Mouse (Mus musculus): ENCODE measurements at regions not wholly inside any gene's neighbourhood (a gene's known extent, or its start where the extent isn't known, plus 50 kb on each side); places are given as distances from the start of the nearest gene placed in this dataset.

DNA sequence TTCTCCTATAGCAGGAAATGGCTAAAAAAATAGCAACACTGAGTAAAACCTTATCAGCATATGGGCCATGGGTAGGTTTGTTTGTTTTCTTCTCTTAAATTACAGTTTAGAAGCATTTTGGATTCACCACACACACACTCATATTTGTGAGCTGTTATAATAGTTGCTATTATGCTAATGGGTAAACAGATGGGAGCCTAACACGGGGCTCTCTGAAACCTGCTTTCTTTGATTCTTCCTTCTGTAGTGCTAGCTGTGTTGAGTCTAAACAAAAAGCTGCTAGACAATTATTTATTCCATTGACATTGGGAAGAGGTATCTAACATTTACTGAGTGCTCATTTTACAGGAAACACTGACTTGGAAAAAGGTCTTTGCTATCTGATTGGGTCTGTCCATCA lies 356.7 kb upstream of the Dcn start:
- DNase-seq = no peak
- Histone ChIP-seq H3K27ac (ENCODE audit: insufficient read depth, low read length) (no peak overlapping the region), H3K27me3 (ENCODE audit: control insufficient read depth, insufficient read depth, low read length) (no peaks in the 10 kb centered on the region), H3K4me3 (replicated peaks; ENCODE audit: insufficient read depth, low read depth, low read length) (no peak overlapping the region), H3K4me1 (ENCODE audit: control insufficient read depth, insufficient read depth, low read length) (no peaks in the 10 kb centered on the region)
- TF ChIP-seq CTCF (IDR thresholded peaks at IDR 0.05; ENCODE audit: borderline replicate concordance, insufficient read depth, low read depth, low read length) = no peak
- TF ChIP-seq POLR2A (IDR thresholded peaks at IDR 0.05; ENCODE audit: borderline replicate concordance, insufficient read depth, low read length) = no peak
- 32% methylated on average over 1 of the region's 1 CpGs for WGBS

DNA sequence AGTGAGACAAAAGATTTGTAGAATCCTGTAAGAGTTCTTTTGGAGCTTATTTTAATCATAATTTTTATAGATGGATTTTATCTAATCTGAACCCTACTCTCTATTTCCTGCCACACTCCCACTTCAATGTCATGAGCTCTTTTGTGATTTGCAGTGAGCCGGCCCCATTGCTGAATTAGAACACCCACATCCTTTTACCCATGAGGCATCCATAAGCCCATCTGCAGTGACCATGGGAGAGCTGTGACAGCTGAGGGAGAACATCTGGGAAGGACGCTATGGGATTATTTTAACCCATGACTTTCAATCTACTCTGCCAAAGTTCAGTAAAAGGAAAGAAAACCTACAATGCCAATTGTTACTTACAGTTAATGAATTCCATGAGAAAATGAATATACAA lies 337.8 kb upstream of the Dcn start:
- Histone ChIP-seq H3K27me3 (ENCODE audit: control insufficient read depth, insufficient read depth, low read length) (no peaks in the 10 kb centered on the region), H3K4me3 (replicated peaks; ENCODE audit: insufficient read depth, low read depth, low read length) (no peak overlapping the region), H3K4me1 (ENCODE audit: control insufficient read depth, insufficient read depth, low read length) (no peaks in the 10 kb centered on the region), H3K27ac (ENCODE audit: insufficient read depth, low read length) (no peak overlapping the region)
- no peak for DNase-seq
- WGBS = 77% methylated on average over 2 of the region's 2 CpGs
- TF ChIP-seq CTCF (IDR thresholded peaks at IDR 0.05; ENCODE audit: borderline replicate concordance, insufficient read depth, low read depth, low read length) = no peak
- TF ChIP-seq POLR2A (IDR thresholded peaks at IDR 0.05; ENCODE audit: borderline replicate concordance, insufficient read depth, low read length) = no peak

DNA sequence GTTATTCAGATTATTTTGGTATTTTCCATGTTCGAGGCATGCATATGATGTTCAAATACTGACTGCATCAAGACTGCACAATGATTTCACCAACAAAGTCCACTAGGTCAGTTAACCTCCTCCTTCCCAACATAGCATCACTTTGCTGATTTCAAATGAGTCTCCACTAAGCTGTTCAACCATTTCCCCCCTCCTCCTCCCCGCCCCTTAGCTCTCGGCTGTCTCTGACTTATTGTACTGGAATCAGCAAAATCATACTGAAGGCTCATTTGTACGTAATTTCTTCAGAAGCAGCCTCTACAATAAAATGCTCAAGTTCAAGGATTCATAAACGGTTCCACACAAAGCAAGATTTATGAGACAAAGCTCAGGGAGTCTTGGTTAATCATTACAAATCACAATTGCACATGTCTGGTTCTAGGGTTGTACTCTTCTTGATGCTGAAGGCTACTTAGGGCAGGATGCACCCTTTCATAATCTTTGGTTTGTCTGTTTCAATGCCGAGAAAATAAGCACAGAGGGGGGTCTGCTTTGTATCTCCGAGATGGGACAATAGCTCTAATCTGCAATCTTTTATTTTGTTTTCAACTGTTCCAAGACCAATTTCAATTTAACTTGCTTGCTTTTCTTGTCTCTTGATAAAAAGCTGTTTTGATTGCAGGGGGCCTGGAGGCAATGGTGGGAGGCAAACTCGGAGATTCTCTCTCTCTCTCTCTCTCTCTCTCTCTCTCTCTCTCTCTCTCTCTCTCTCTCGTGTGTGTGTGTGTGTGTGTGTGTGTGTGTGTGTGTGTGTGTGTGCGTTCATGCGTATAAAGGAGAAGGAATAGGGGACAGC lies 320.6 kb upstream of the Dcn start:
- WGBS = 22% methylated on average over 11 of the region's 11 CpGs
- peak in 1 of 2 experiments; percentile 59 for DNase-seq
- H3K27ac ChIP-seq (ENCODE audit: insufficient read depth, low read length) = peak overlapping the region; percentile 97
- TF ChIP-seq POLR2A (IDR thresholded peaks at IDR 0.05; ENCODE audit: borderline replicate concordance, insufficient read depth, low read length) (no peak), CTCF (IDR thresholded peaks at IDR 0.05; ENCODE audit: borderline replicate concordance, insufficient read depth, low read depth, low read length) (no peak)
- H3K4me1 ChIP-seq (ENCODE audit: control insufficient read depth, insufficient read depth, low read length) = peaks cover 20% of the 10 kb centered on the region; the same call in 1 of the 2 replicates
- H3K27me3 ChIP-seq (ENCODE audit: control insufficient read depth, insufficient read depth, low read length) = no peaks in the 10 kb centered on the region
- no peak overlapping the region for H3K4me3 ChIP-seq (replicated peaks; ENCODE audit: insufficient read depth, low read depth, low read length)

DNA sequence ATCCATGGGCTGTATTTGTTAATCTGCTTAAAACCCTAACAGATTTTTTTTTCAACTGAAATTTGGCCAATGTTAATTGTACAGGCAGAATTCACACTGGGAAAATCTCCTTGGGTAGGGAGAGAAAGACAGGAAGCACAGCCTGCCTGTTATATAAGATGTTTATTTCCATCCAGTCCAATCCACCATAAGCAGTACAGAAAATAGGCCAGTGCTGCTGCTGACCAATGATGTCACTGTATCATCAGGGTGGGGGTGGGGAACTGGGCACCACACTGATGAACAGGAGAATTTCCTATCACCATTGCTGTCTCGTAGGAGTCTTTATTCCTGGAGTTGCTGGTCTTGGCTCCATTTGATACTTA lies 320.0 kb upstream of the Dcn start:
- WGBS = 0% methylated on average over 1 of the region's 1 CpGs

DNA sequence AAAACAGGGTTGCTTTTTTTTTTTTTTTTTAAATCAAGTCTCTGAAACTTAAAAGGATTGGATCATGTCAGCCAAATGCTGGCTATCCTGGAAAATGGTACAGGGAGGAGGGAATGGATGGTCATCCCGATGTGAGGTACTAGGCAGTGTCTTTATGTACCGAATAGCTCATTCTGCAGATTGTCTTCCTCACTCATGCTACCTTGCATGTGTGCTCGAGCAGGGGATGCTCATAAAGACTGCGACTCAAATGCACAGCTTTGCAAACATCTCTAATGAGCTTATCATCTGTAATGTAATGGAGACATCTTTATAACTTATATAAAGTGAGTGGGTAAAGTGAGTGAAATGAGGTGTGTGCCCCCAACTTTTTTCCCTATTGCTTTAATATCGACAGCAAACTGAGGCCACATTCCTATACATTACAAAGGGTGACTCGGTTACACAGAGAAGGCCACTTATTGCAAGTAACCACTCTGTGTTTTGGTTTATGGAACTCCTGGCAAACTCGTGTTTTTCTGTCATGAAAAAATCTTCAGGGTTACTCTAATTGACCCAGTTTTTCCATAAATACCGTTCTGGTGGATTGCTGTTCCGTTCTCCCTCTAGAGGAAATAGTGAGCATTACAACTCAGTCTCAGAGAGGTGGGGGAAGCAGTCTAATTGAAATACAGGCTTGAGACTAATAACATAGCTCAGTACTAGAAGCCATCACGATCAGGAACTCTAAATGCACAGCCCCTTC lies 319.4 kb upstream of the Dcn start:
- Histone ChIP-seq H3K4me3 (replicated peaks; ENCODE audit: insufficient read depth, low read depth, low read length) (no peak overlapping the region), H3K27ac (ENCODE audit: insufficient read depth, low read length) (peak overlapping the region; percentile 98), H3K4me1 (ENCODE audit: control insufficient read depth, insufficient read depth, low read length) (peaks cover 20% of the 10 kb centered on the region; the same call in 1 of the 2 replicates), H3K27me3 (ENCODE audit: control insufficient read depth, insufficient read depth, low read length) (no peaks in the 10 kb centered on the region)
- TF ChIP-seq POLR2A (IDR thresholded peaks at IDR 0.05; ENCODE audit: borderline replicate concordance, insufficient read depth, low read length) (no peak), CTCF (IDR thresholded peaks at IDR 0.05; ENCODE audit: borderline replicate concordance, insufficient read depth, low read depth, low read length) (peak; percentile 31; the same call in 1 of the 2 replicates)
- WGBS = 19% methylated on average over 10 of the region's 10 CpGs
- peak; percentile 58 to 87 for DNase-seq

More for the DNA sequence above, 320.0 kb upstream of the Dcn start:
- no peak overlapping the region for H3K4me3 ChIP-seq (replicated peaks; ENCODE audit: insufficient read depth, low read depth, low read length)
- peak in 1 of 2 experiments; percentile 94 for DNase-seq
- peaks cover 20% of the 10 kb centered on the region; the same call in 1 of the 2 replicates for H3K4me1 ChIP-seq (ENCODE audit: control insufficient read depth, insufficient read depth, low read length)
- no peaks in the 10 kb centered on the region for H3K27me3 ChIP-seq (ENCODE audit: control insufficient read depth, insufficient read depth, low read length)
- H3K27ac ChIP-seq (ENCODE audit: insufficient read depth, low read length) = peak overlapping the region; percentile 98
- TF ChIP-seq POLR2A (IDR thresholded peaks at IDR 0.05; ENCODE audit: borderline replicate concordance, insufficient read depth, low read length) (peak; percentile 26; the same call in 1 of the 2 replicates), CTCF (IDR thresholded peaks at IDR 0.05; ENCODE audit: borderline replicate concordance, insufficient read depth, low read depth, low read length) (no peak)

GRCm38 (mm10) chr10:97160892-97161291 lies 318.5 kb upstream of the Dcn start:
- H3K27ac ChIP-seq (ENCODE audit: insufficient read depth, low read length) = peak overlapping the region; percentile 84
- no peak overlapping the region for H3K4me3 ChIP-seq (replicated peaks; ENCODE audit: insufficient read depth, low read depth, low read length)
- H3K27me3 ChIP-seq (ENCODE audit: control insufficient read depth, insufficient read depth, low read length) = no peaks in the 10 kb centered on the region
- peak; percentile 43 to 53 for DNase-seq
- TF ChIP-seq CTCF (IDR thresholded peaks at IDR 0.05; ENCODE audit: borderline replicate concordance, insufficient read depth, low read depth, low read length) = no peak
- TF ChIP-seq POLR2A (IDR thresholded peaks at IDR 0.05; ENCODE audit: borderline replicate concordance, insufficient read depth, low read length) = no peak
- WGBS = 5% methylated on average over 2 of the region's 2 CpGs
- peaks cover 20% of the 10 kb centered on the region; the same call in 1 of the 2 replicates for H3K4me1 ChIP-seq (ENCODE audit: control insufficient read depth, insufficient read depth, low read length)

DNA sequence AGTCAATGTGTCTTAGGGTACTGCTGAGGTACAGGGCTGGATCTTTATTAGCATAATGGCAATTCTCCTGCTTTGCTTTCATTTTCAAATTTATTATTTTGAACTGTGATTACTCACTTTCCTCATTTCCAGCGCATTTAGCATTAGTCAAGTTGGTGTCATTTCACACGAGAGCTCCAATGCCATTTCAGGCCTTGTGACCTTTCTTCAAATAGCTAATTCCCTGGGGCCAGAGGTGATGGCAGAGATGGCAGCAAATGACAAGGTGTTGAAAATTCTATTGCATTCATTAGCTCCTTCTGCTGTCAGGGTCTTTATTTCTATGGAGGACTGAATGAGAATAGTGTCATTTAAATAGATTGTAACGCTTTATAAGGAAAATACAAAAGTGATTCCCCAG lies 300.9 kb upstream of the Dcn start:
- H3K27ac ChIP-seq (ENCODE audit: insufficient read depth, low read length) = no peak overlapping the region
- no peak overlapping the region for H3K4me3 ChIP-seq (replicated peaks; ENCODE audit: insufficient read depth, low read depth, low read length)
- 76% methylated on average over 3 of the region's 3 CpGs for WGBS
- H3K4me1 ChIP-seq (ENCODE audit: control insufficient read depth, insufficient read depth, low read length) = no peaks in the 10 kb centered on the region
- no peak for DNase-seq
- TF ChIP-seq POLR2A (IDR thresholded peaks at IDR 0.05; ENCODE audit: borderline replicate concordance, insufficient read depth, low read length) = no peak
- no peak for TF ChIP-seq CTCF (IDR thresholded peaks at IDR 0.05; ENCODE audit: borderline replicate concordance, insufficient read depth, low read depth, low read length)
- H3K27me3 ChIP-seq (ENCODE audit: control insufficient read depth, insufficient read depth, low read length) = no peaks in the 10 kb centered on the region
